Mouse (Mus musculus) heart, postnatal 0 days (tissue): Measurements from ENCODE around the gene Klk13.

ENCODE experiments used
- CTCF ChIP-seq: IDR thresholded peaks from 2 replicates; pipeline ENCODE4 v1.5.1; 2016; ENCODE audit warnings: antibody characterized with exemption, control low read depth, low read depth
- EP300 ChIP-seq: IDR thresholded peaks from 2 replicates; pipeline ENCODE4 v1.6.1; 2016; ENCODE audit warnings: antibody characterized with exemption, low read depth

- TF ChIP-seq EP300 (no peak), CTCF (no peak)
Observed at GRCm38 (mm10) chr7:43712917-43713316, 550 bp downstream of the Klk13 start.
